Mouse (Mus musculus): ENCODE results near the gene Sox12.

- TF ChIP-seq POLR2A (IDR thresholded peaks at IDR 0.05; ENCODE audit: extremely low read depth, insufficient read depth, low read length) (no peak), CTCF (IDR thresholded peaks at IDR 0.05; ENCODE audit: extremely low read depth, insufficient read depth, low read length) (no peak)
These were observed 4.4 kb downstream of the Sox12 start for GRCm38 (mm10) chr2:152393225-152394017.

Measured in cortical plate, adult 2 months (tissue).